Mouse (Mus musculus) thymus, adult 2 months (tissue): ENCODE data around the gene Myom1. TPM values are rescaled to one million over a fixed set of nuclear protein-coding genes. Genes with fewer than 3 reads are reported as not detected.
"Not testable (repeated sequence)": the region's sequence is repeated elsewhere in the genome, so short reads cannot be mapped to it uniquely, and the experiment has no call there.

Source experiments
- DNase-seq: peaks from one replicate; pipeline ENCODE4 v3.0.0; 2021
- H3K27ac ChIP-seq: fragments of 200-500 bp; 2 replicates; pipeline ENCODE4 v1.5.1; 2012; ENCODE audit warnings: low read length, control low read depth; ENCODE audit not compliant: control insufficient read depth, insufficient read depth
- H3K27me3 ChIP-seq: fragments of 200-500 bp; 2 replicates; pipeline ENCODE4 v1.6.1; 2012; ENCODE audit warnings: mild to moderate bottlenecking, low read length, moderate library complexity, mixed read lengths; ENCODE audit not compliant: control insufficient read depth, insufficient read depth
- H3K36me3 ChIP-seq: fragments of 200-500 bp; 2 replicates; pipeline ENCODE4 v1.6.1; 2012; ENCODE audit warnings: mild to moderate bottlenecking, low read length, moderate library complexity; ENCODE audit not compliant: control insufficient read depth, insufficient read depth
- H3K4me1 ChIP-seq: fragments of 200-500 bp; replicated peaks from 2 replicates; pipeline ENCODE4 v1.6.1; 2012; ENCODE audit warnings: low read length; ENCODE audit not compliant: control insufficient read depth, insufficient read depth
- H3K4me3 ChIP-seq: fragments of 200-500 bp; 2 replicates; pipeline ENCODE4 v1.5.1; 2012; ENCODE audit warnings: mild to moderate bottlenecking, low read length, control low read depth, moderate library complexity; ENCODE audit not compliant: control insufficient read depth, insufficient read depth
- CTCF ChIP-seq: fragments of 200-500 bp; IDR thresholded peaks from 2 replicates; pipeline ENCODE4 v1.5.1; 2012; ENCODE audit warnings: mild to moderate bottlenecking, control low read depth, low read length, moderate library complexity, borderline replicate concordance; ENCODE audit not compliant: control insufficient read depth, poor library complexity, insufficient read depth; ENCODE audit errors: extremely low read depth
- POLR2A ChIP-seq: fragments of 200-500 bp; IDR thresholded peaks from 2 replicates; pipeline ENCODE4 v1.6.1; 2012; ENCODE audit warnings: mild to moderate bottlenecking, low read length, control low read depth, moderate library complexity; ENCODE audit not compliant: control insufficient read depth, poor library complexity, insufficient read depth; ENCODE audit errors: extremely low read depth
- WGBS: fragments of 180-500 bp; shearing (Covaris S2); methylation state at CpG from one replicate; pipeline ENCODE4 v1.1.7; 2018; 5-methylcytosine and 5-hydroxymethylcytosine counted together
- polyA plus RNA-seq: library from polyadenylated mRNA; depleted of rRNA; stranded (reverse); fragments of >200 nt; gene quantifications from 2 replicates; pipeline ENCODE4 v1.2.3, GENCODE M21; 2012

The Myom1 gene
- polyA plus RNA-seq, 1 experiment: 6.8 TPM

GRCm38 (mm10) chr17:70971206-70971605 lies 31.2 kb upstream of the Myom1 start:
- H3K4me1 ChIP-seq: peaks cover 16% of the 10 kb centered on the region
- no peak overlapping the region for H3K4me3 ChIP-seq
- DNase-seq: no peak
- 88% methylated on average over 11 of the region's 11 CpGs for WGBS
- no peak for TF ChIP-seq POLR2A
- no peak for TF ChIP-seq CTCF
- H3K36me3 ChIP-seq: peaks cover 5% of the 10 kb centered on the region; the same call in 1 of the 2 replicates
- no peaks in the 10 kb centered on the region for H3K27me3 ChIP-seq
- H3K27ac ChIP-seq: no peak overlapping the region

GRCm38 (mm10) chr17:70973398-70973797 lies 29.0 kb upstream of the Myom1 start:
- no peak overlapping the region for H3K27ac ChIP-seq
- peaks cover 9% of the 10 kb centered on the region; the same call in 1 of the 2 replicates for H3K36me3 ChIP-seq
- 7% methylated on average over 9 of the region's 9 CpGs for WGBS
- no peaks in the 10 kb centered on the region for H3K27me3 ChIP-seq
- H3K4me1 ChIP-seq: peaks cover 14% of the 10 kb centered on the region
- TF ChIP-seq CTCF (no peak), POLR2A (no peak)
- DNase-seq: no peak
- no peak overlapping the region for H3K4me3 ChIP-seq

- WGBS: 22% methylated on average over 14 of the region's 14 CpGs
- not testable (repeated sequence) for H3K27me3 ChIP-seq, H3K4me3 ChIP-seq, H3K27ac ChIP-seq, H3K36me3 ChIP-seq
- peaks cover 14% of the 10 kb centered on the region for H3K4me1 ChIP-seq
- peak; percentile 44 for DNase-seq
These were observed 28.4 kb upstream of the Myom1 start for GRCm38 (mm10) chr17:70974065-70974464.

GRCm38 (mm10) chr17:70977799-70978198 lies 24.6 kb upstream of the Myom1 start:
- H3K36me3 ChIP-seq: peaks cover 9% of the 10 kb centered on the region; the same call in 1 of the 2 replicates
- H3K27ac ChIP-seq: no peak overlapping the region
- H3K4me3 ChIP-seq: no peak overlapping the region
- no peak for TF ChIP-seq POLR2A
- no peak for TF ChIP-seq CTCF
- WGBS: 96% methylated on average over 6 of the region's 6 CpGs
- peaks cover 14% of the 10 kb centered on the region for H3K4me1 ChIP-seq
- no peak for DNase-seq
- no peaks in the 10 kb centered on the region for H3K27me3 ChIP-seq

- H3K36me3 ChIP-seq: peaks cover 9% of the 10 kb centered on the region; the same call in 1 of the 2 replicates
- TF ChIP-seq POLR2A: no peak
- no peak for TF ChIP-seq CTCF
- H3K27me3 ChIP-seq: no peaks in the 10 kb centered on the region
- DNase-seq: no peak
- H3K27ac ChIP-seq: no peak overlapping the region
- 85% methylated on average over 20 of the region's 20 CpGs for WGBS
- H3K4me3 ChIP-seq: no peak overlapping the region
- peaks cover 3% of the 10 kb centered on the region for H3K4me1 ChIP-seq
These were observed 22.8 kb upstream of the Myom1 start for GRCm38 (mm10) chr17:70979345-70980223.

- no peaks in the 10 kb centered on the region for H3K36me3 ChIP-seq
- H3K4me3 ChIP-seq: no peak overlapping the region
- no peak for TF ChIP-seq POLR2A
- TF ChIP-seq CTCF: no peak
- H3K27me3 ChIP-seq: no peaks in the 10 kb centered on the region
- no peak for DNase-seq
- 56% methylated on average over 15 of the region's 15 CpGs for WGBS
- H3K4me1 ChIP-seq: peaks cover 34% of the 10 kb centered on the region
- no peak overlapping the region for H3K27ac ChIP-seq
These were observed 16.7 kb upstream of the Myom1 start for GRCm38 (mm10) chr17:70985501-70986354.

GRCm38 (mm10) chr17:70986355-70986740 lies 16.1 kb upstream of the Myom1 start:
- Histone ChIP-seq H3K36me3 (no peaks in the 10 kb centered on the region), H3K27ac (peak overlapping the region; percentile 31; the same call in 1 of the 2 replicates)

More at GRCm38 (mm10) chr17:70986355-70986740, 16.1 kb upstream of the Myom1 start:
- no peaks in the 10 kb centered on the region for H3K27me3 ChIP-seq
- no peak for DNase-seq
- H3K4me3 ChIP-seq: no peak overlapping the region
- 35% methylated on average over 6 of the region's 6 CpGs for WGBS
- TF ChIP-seq POLR2A (no peak), CTCF (no peak)
- peaks cover 39% of the 10 kb centered on the region for H3K4me1 ChIP-seq
